Mouse (Mus musculus) midbrain, postnatal 0 days (tissue): ENCODE measurements at regions not wholly inside any gene's neighbourhood (a gene's known extent, or its start where the extent isn't known, plus 50 kb on each side); places are given as distances from the start of the nearest gene placed in this dataset.
"Not testable (repeated sequence)": the region's sequence is repeated elsewhere in the genome, so short reads cannot be mapped to it uniquely, and the experiment has no call there.

Experiments
- ATAC-seq: fragments of 200-750 bp; cut with Nextera tagmentation; 2 replicates; pipeline ENCODE4 v1.8.0; 2017; ENCODE audit warnings: moderate number of reproducible peaks, mild to moderate bottlenecking, moderate TSS enrichment, moderate library complexity; ENCODE audit not compliant: low FRiP score
- DNase-seq: peaks from one replicate; pipeline ENCODE4 v3.0.0-alpha.2; 2015; ENCODE audit warnings: low spot score
- H3K27ac ChIP-seq: fragments of 300-500 bp; sonication (generic); 2 replicates; pipeline ENCODE4 v1.5.1; 2014; ENCODE audit warnings: low read depth, mild to moderate bottlenecking, low read length, mixed read lengths
- H3K27me3 ChIP-seq: fragments of 300-500 bp; sonication (generic); 2 replicates; pipeline ENCODE4 v1.6.1; 2014; ENCODE audit warnings: low read length, control low read depth, mixed read lengths; ENCODE audit not compliant: insufficient read depth
- H3K36me3 ChIP-seq: fragments of 300-500 bp; sonication (generic); 2 replicates; pipeline ENCODE4 v1.6.1; 2014; ENCODE audit warnings: low read length, control low read depth, mixed read lengths; ENCODE audit not compliant: insufficient read depth
- H3K4me1 ChIP-seq: fragments of 300-500 bp; sonication (generic); 2 replicates; pipeline ENCODE4 v1.6.1; 2014; ENCODE audit warnings: mild to moderate bottlenecking, control low read depth, antibody characterized with exemption, low read length, mixed read lengths; ENCODE audit not compliant: insufficient read depth
- H3K4me2 ChIP-seq: fragments of 300-500 bp; sonication (generic); 2 replicates; pipeline ENCODE4 v1.6.1; 2014; ENCODE audit warnings: low read depth, mild to moderate bottlenecking, low read length, mixed read lengths; ENCODE audit not compliant: poor library complexity, severe bottlenecking
- H3K4me3 ChIP-seq: fragments of 300-500 bp; sonication (generic); 2 replicates; pipeline ENCODE4 v1.5.1; 2014; ENCODE audit warnings: low read depth, mild to moderate bottlenecking, low read length, moderate library complexity
- H3K9ac ChIP-seq: fragments of 300-500 bp; sonication (generic); replicated peaks from 2 replicates; pipeline ENCODE4 v1.6.1; 2014; ENCODE audit warnings: mild to moderate bottlenecking, low read length, moderate library complexity, mixed read lengths; ENCODE audit not compliant: poor library complexity, severe bottlenecking
- H3K9me3 ChIP-seq: fragments of 300-500 bp; sonication (generic); 2 replicates; pipeline ENCODE4 v1.6.1; 2016; ENCODE audit warnings: low read length, control low read depth
- CTCF ChIP-seq: IDR thresholded peaks from 2 replicates; pipeline ENCODE4 v1.5.1; 2016; ENCODE audit warnings: antibody characterized with exemption, mild to moderate bottlenecking
- WGBS: fragments of 180-500 bp; shearing (Covaris S2); extraction: QIAGEN DNeasy Blood & Tissue Kit; methylation state at CpG from one replicate; pipeline ENCODE4 v1.1.7; 2014; 5-methylcytosine and 5-hydroxymethylcytosine counted together

DNA sequence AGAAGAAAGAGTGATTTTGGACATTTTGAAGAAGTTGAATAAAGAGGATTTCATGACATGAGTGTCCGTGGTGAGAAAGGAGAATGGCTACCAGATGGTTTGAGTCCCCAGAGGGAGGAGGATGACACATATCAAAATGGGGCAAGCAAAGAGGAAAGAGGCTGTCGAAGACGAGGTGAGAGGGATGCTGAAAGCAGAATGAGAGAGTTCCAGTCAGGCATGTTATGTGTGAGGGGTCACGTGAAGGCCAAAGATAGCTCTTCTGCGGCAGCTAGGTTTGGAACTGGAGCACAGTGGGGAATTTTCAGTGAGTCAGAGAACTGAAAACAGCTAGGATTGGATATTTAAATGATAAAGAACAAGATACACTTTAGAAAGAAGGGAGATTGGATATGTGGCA, 193.3 kb upstream of the Tmc3 start:
- H3K4me3 ChIP-seq: no peak overlapping the region
- no peaks in the 10 kb centered on the region for H3K36me3 ChIP-seq
- H3K4me2 ChIP-seq: no peak overlapping the region
- H3K9ac ChIP-seq: no peak overlapping the region
- no peaks in the 10 kb centered on the region for H3K27me3 ChIP-seq
- ATAC-seq (no peak), DNase-seq (no peak)
- WGBS: 88% methylated on average over 5 of the region's 5 CpGs
- no peaks in the 10 kb centered on the region for H3K9me3 ChIP-seq
- no peaks in the 10 kb centered on the region for H3K4me1 ChIP-seq
- TF ChIP-seq CTCF: no peak
- H3K27ac ChIP-seq: no peak overlapping the region

DNA sequence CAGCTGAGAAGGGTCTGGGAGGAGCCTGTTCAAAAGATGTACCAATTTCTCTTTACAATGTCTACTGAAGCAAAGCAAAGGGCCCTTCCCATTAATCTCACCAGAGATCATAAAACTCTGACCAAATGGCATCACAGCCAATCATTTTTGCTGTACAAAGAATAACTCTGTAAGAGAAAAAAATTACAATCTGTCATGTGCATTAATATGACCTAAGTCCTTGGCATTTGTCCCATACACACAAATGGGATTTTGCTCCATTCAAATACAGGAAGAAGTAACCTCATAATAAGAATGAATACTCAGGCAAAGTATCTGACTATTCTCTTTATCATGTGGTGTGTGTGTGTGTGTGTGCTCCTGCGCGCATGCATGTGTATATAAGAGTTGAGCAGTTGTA, 192.5 kb upstream of the Tmc3 start:
- no peak overlapping the region for H3K27ac ChIP-seq
- H3K4me3 ChIP-seq: no peak overlapping the region
- DNase-seq (no peak), ATAC-seq (no peak)
- no peaks in the 10 kb centered on the region for H3K4me1 ChIP-seq
- H3K9me3 ChIP-seq: no peaks in the 10 kb centered on the region
- no peaks in the 10 kb centered on the region for H3K27me3 ChIP-seq
- WGBS: 91% methylated on average over 2 of the region's 2 CpGs
- no peak overlapping the region for H3K9ac ChIP-seq
- H3K36me3 ChIP-seq: no peaks in the 10 kb centered on the region
- TF ChIP-seq CTCF: no peak
- no peak overlapping the region for H3K4me2 ChIP-seq

DNA sequence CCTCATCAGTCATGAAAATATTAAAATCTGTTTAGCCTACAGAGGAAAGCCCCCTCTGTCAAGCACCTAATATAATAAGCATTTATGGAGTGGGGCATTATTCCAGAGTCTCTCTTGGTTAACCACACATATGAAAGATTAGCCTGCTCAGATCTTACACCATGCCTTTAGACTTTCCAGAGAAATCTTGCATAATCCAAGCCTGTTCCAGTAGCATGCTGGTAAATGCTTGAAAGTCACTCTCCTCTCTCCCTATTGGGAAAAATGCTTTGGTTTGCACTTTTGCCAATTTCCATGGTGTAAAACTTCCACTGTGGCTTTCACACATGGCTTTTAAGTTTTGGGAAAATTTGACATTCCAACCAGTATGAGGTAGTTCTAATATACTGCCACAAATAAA, 192.1 kb upstream of the Tmc3 start:
- no peak for ATAC-seq
- H3K36me3 ChIP-seq: no peaks in the 10 kb centered on the region
- no peak for TF ChIP-seq CTCF

DNA sequence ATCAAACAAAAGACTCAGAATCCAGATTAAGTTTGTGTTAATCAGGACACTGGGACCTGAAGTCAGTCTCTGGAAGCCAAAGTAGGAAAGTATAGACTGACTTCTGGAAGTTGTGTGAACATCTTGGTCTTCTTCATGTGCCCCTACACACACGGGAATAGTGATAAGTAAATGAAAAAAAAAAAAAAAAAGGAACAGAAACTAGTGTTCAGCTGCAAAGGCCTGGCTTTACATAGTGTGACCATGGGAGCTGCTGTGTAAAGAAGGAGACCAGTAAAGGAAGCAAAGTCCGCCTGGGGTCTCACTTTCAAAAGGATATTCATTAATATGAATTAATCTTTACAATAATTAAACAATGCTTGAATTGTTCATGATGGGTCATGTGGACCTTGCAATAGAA, 190.6 kb upstream of the Tmc3 start:
- no peak for ATAC-seq
- H3K9me3 ChIP-seq: no peaks in the 10 kb centered on the region
- no peaks in the 10 kb centered on the region for H3K4me1 ChIP-seq
- H3K36me3 ChIP-seq: no peaks in the 10 kb centered on the region
- 61% methylated on average over 2 of the region's 2 CpGs for WGBS
- no peak overlapping the region for H3K27ac ChIP-seq
- no peaks in the 10 kb centered on the region for H3K27me3 ChIP-seq
- H3K4me2 ChIP-seq: no peak overlapping the region
- H3K9ac ChIP-seq: no peak overlapping the region
- TF ChIP-seq CTCF: no peak
- no peak overlapping the region for H3K4me3 ChIP-seq
- no peak for DNase-seq

More for the DNA sequence above, 192.1 kb upstream of the Tmc3 start:
- no peak overlapping the region for H3K4me2 ChIP-seq
- H3K4me1 ChIP-seq: no peaks in the 10 kb centered on the region
- H3K9ac ChIP-seq: no peak overlapping the region
- H3K9me3 ChIP-seq: no peaks in the 10 kb centered on the region
- no peaks in the 10 kb centered on the region for H3K27me3 ChIP-seq
- no peak for DNase-seq
- no peak overlapping the region for H3K27ac ChIP-seq
- H3K4me3 ChIP-seq: no peak overlapping the region

DNA sequence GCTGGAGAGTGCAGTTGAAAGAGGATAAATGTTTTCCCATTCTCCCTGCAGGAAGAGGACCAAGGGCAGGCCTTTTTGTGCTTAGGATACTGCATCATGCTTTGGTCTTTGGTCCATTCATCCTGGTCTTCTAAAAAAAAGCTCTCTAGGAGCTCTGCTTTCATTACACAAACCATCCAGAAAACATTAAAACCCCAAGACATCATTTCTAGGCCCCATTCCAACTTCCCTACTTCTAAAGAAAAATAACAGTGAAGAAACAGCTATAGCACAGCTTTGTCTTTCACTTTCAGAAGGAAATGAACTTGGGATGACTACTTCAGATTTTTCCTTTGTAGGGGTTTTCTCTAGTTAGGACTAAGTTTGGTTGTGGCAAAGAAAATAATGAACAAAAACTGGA, 185.1 kb upstream of the Tmc3 start:
- no peak for TF ChIP-seq CTCF
- H3K4me2 ChIP-seq: no peak overlapping the region
- H3K4me1 ChIP-seq: no peaks in the 10 kb centered on the region
- H3K27ac ChIP-seq: no peak overlapping the region
- no peak for ATAC-seq
- no peak for DNase-seq
- no peak overlapping the region for H3K9ac ChIP-seq
- no peaks in the 10 kb centered on the region for H3K9me3 ChIP-seq
- H3K27me3 ChIP-seq: no peaks in the 10 kb centered on the region
- H3K36me3 ChIP-seq: no peaks in the 10 kb centered on the region
- H3K4me3 ChIP-seq: no peak overlapping the region

GRCm38 (mm10) chr7:83401001-83401400, 183.7 kb upstream of the Tmc3 start:
- WGBS: 80% methylated on average over 5 of the region's 5 CpGs
- Histone ChIP-seq H3K27ac (no peak overlapping the region), H3K4me3 (no peak overlapping the region), H3K4me2 (no peak overlapping the region), H3K4me1 (no peaks in the 10 kb centered on the region), H3K9ac (no peak overlapping the region), H3K36me3 (no peaks in the 10 kb centered on the region), H3K9me3 (no peaks in the 10 kb centered on the region), H3K27me3 (no peaks in the 10 kb centered on the region)
- no peak for TF ChIP-seq CTCF
- ATAC-seq (no peak), DNase-seq (no peak)

GRCm38 (mm10) chr7:83412745-83413144, 172.0 kb upstream of the Tmc3 start:
- not testable (repeated sequence) for DNase-seq, H3K4me2 ChIP-seq, H3K9ac ChIP-seq, H3K9me3 ChIP-seq, H3K4me3 ChIP-seq, ATAC-seq, H3K4me1 ChIP-seq, H3K27ac ChIP-seq, H3K27me3 ChIP-seq, H3K36me3 ChIP-seq
- WGBS: 89% methylated on average over 5 of the region's 5 CpGs
